ENCODE assay signal across 20 mouse cellular contexts in the genomic region with DNA sequence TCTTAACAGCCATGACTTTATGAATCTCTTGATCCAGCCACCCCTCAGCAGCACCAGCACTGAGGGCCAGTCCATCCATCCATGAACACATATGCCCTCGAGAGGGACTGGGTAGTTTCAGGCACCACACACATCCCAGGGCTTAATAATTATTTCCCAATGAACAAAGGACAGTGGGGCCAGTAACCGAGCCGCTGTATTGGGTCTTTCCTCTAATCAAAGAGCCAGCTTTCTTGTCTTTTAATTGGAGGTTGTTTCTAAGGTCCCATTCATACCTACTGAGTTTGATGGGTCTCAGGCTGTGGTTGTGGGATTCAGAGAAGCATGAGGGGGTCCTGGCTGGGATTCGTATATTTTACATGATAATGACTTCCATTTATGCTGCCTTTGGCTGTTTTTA. TPM values are rescaled to one million over a fixed set of nuclear protein-coding genes. Genes with fewer than 3 reads are reported as not detected.
DNase-seq lines count a peak whose midpoint lies in the region; ATAC-seq and TF ChIP-seq lines count a peak whose summit lies in the region.
"Had no signal": no experiment of that assay in that cellular context is flagged by ENCODE, and none has a peak within 500 bp of the region (broad histone marks: within the 10 kb centered on the region; RNA-seq: fewer than 3 reads in every experiment).

No protein-coding gene starts in this region.

- DNase-seq in embryonic facial prominence, embryonic 10.5 days (ENCODE audit: low spot score) = no peak
- DNase-seq in midbrain, embryonic 10.5 days (ENCODE audit: low spot score) = no peak
- DNase-seq in midbrain, embryonic 14.5 days = peak; percentile 41
- no peak for DNase-seq in kidney, postnatal 36 days
- no peak for DNase-seq in T-cell, adult 2 months (ENCODE audit: low spot score)
- no peak for DNase-seq in kidney, adult 2 months
- DNase-seq: cerebellum, postnatal 36 days; gastrocnemius, postnatal 10 days; heart, postnatal 36 days; kidney, adult 11 months; kidney, postnatal 25 days; left cerebral cortex, postnatal 4 days; right cerebral cortex, postnatal 4 days had no signal

- WGBS in embryonic facial prominence, embryonic 13.5 days = 58% methylated on average over 4 of the region's 4 CpGs
- 76% methylated on average over 4 of the region's 4 CpGs for WGBS in embryonic facial prominence, embryonic 10.5 days
- WGBS in midbrain, embryonic 13.5 days = 32% methylated on average over 4 of the region's 4 CpGs
- 75% methylated on average over 4 of the region's 4 CpGs for WGBS in midbrain, embryonic 10.5 days
- WGBS in midbrain, embryonic 14.5 days = 27% methylated on average over 4 of the region's 4 CpGs
- 75% methylated on average over 4 of the region's 4 CpGs for WGBS in kidney, adult 2 months

- no peak overlapping the region for H3K9ac ChIP-seq in embryonic facial prominence, embryonic 13.5 days
- no peak overlapping the region for H3K9ac ChIP-seq in midbrain, embryonic 13.5 days (replicated peaks)
- H3K9ac ChIP-seq in midbrain, embryonic 14.5 days (replicated peaks; ENCODE audit: low read length) = no peak overlapping the region
- H3K9ac ChIP-seq: liver, embryonic 12.5 days; lung, embryonic 15.5 days had no signal

- TF ChIP-seq POLR2A in kidney, adult 2 months (IDR thresholded peaks at IDR 0.05; ENCODE audit: low read depth, low read length) = no peak

- no peak overlapping the region for H3K4me3 ChIP-seq in embryonic facial prominence, embryonic 13.5 days
- no peak overlapping the region for H3K4me3 ChIP-seq in embryonic facial prominence, embryonic 10.5 days
- no peak overlapping the region for H3K4me3 ChIP-seq in midbrain, embryonic 13.5 days (replicated peaks)
- H3K4me3 ChIP-seq in midbrain, embryonic 10.5 days = no peak overlapping the region
- no peak overlapping the region for H3K4me3 ChIP-seq in midbrain, embryonic 14.5 days (replicated peaks; ENCODE audit: low read depth, low read length)
- H3K4me3 ChIP-seq in kidney, adult 2 months (ENCODE audit: insufficient read depth, low read depth, low read length) = no peak overlapping the region
- H3K4me3 ChIP-seq: heart, embryonic 10.5 days; liver, embryonic 12.5 days; lung, embryonic 15.5 days had no signal

- no peak for TF ChIP-seq CTCF in kidney, adult 2 months (conservative IDR thresholded peaks at IDR 0.05; ENCODE audit: insufficient read depth, insufficient read length, low read depth, low read length)

- no peak for ATAC-seq in embryonic facial prominence, embryonic 13.5 days (ENCODE audit: insufficient number of reproducible peaks, insufficient read depth, low FRiP score, low TSS enrichment, low read depth)
- ATAC-seq in midbrain, embryonic 13.5 days = peak; percentile 50; the same call in 1 of the 2 replicates
- ATAC-seq in midbrain, embryonic 14.5 days (ENCODE audit: low FRiP score, low TSS enrichment) = 0 out of 2 replicates have a peak, but pooled peaks have one; percentile 20
- ATAC-seq: activated CD4-positive, CD25-positive, alpha-beta regulatory T cell, adult 4 months; liver, embryonic 12.5 days had no signal

- no peaks in the 10 kb centered on the region for H3K36me3 ChIP-seq in embryonic facial prominence, embryonic 13.5 days
- H3K36me3 ChIP-seq in embryonic facial prominence, embryonic 10.5 days (replicated peaks) = no peaks in the 10 kb centered on the region
- no peaks in the 10 kb centered on the region for H3K36me3 ChIP-seq in midbrain, embryonic 13.5 days
- no peaks in the 10 kb centered on the region for H3K36me3 ChIP-seq in midbrain, embryonic 10.5 days
- H3K36me3 ChIP-seq in midbrain, embryonic 14.5 days (ENCODE audit: control insufficient read depth, insufficient read depth, low read length) = no peaks in the 10 kb centered on the region
- H3K36me3 ChIP-seq in kidney, adult 2 months (ENCODE audit: control insufficient read depth, insufficient read depth, low read length) = no peaks in the 10 kb centered on the region; the same call in 1 of the 2 replicates
- H3K36me3 ChIP-seq: heart, embryonic 10.5 days; liver, embryonic 12.5 days; lung, embryonic 15.5 days had no signal

- no peaks in the 10 kb centered on the region for H3K9me3 ChIP-seq in embryonic facial prominence, embryonic 13.5 days
- H3K9me3 ChIP-seq in embryonic facial prominence, embryonic 10.5 days = no peaks in the 10 kb centered on the region
- H3K9me3 ChIP-seq in midbrain, embryonic 13.5 days = no peaks in the 10 kb centered on the region
- no peaks in the 10 kb centered on the region for H3K9me3 ChIP-seq in midbrain, embryonic 10.5 days (replicated peaks)
- H3K9me3 ChIP-seq in midbrain, embryonic 14.5 days (ENCODE audit: control insufficient read depth, low read length) = no peaks in the 10 kb centered on the region
- H3K9me3 ChIP-seq: heart, embryonic 10.5 days; liver, embryonic 12.5 days; lung, embryonic 15.5 days had no signal

- no peak overlapping the region for H3K4me2 ChIP-seq in embryonic facial prominence, embryonic 13.5 days
- 0 out of 2 replicates have a peak overlapping the region, but pooled peaks have one; percentile 0 for H3K4me2 ChIP-seq in midbrain, embryonic 13.5 days (replicated peaks)
- no peak overlapping the region for H3K4me2 ChIP-seq in midbrain, embryonic 14.5 days (ENCODE audit: low read length)
- H3K4me2 ChIP-seq: liver, embryonic 12.5 days; lung, embryonic 15.5 days had no signal

- H3K4me1 ChIP-seq in embryonic facial prominence, embryonic 13.5 days = 0 out of 2 replicates have a peak, but pooled peaks cover 5% of the 10 kb centered on the region
- peaks cover 1% of the 10 kb centered on the region for H3K4me1 ChIP-seq in embryonic facial prominence, embryonic 10.5 days
- H3K4me1 ChIP-seq in midbrain, embryonic 13.5 days (replicated peaks) = peaks cover 15% of the 10 kb centered on the region
- H3K4me1 ChIP-seq in midbrain, embryonic 10.5 days = peaks cover 14% of the 10 kb centered on the region
- no peaks in the 10 kb centered on the region; the same call in 1 of the 2 replicates for H3K4me1 ChIP-seq in midbrain, embryonic 14.5 days (ENCODE audit: control insufficient read depth, insufficient read depth, low read length)
- H3K4me1 ChIP-seq in kidney, adult 2 months (ENCODE audit: control insufficient read depth, insufficient read depth, low read length) = no peaks in the 10 kb centered on the region
- H3K4me1 ChIP-seq: liver, embryonic 12.5 days had no signal

- H3K27ac ChIP-seq in embryonic facial prominence, embryonic 13.5 days = peak overlapping the region; percentile 28; the same call in 1 of the 2 replicates
- no peak overlapping the region for H3K27ac ChIP-seq in embryonic facial prominence, embryonic 10.5 days (replicated peaks)
- H3K27ac ChIP-seq in midbrain, embryonic 13.5 days = peak overlapping the region; percentile 44; the same call in 1 of the 2 replicates
- H3K27ac ChIP-seq in midbrain, embryonic 10.5 days (replicated peaks) = no peak overlapping the region
- H3K27ac ChIP-seq in midbrain, embryonic 14.5 days (replicated peaks; ENCODE audit: low read depth, low read length) = no peak overlapping the region
- H3K27ac ChIP-seq in kidney, adult 2 months (ENCODE audit: insufficient read depth, low read depth, low read length) = no peak overlapping the region
- H3K27ac ChIP-seq: heart, embryonic 10.5 days; liver, embryonic 12.5 days; lung, embryonic 15.5 days had no signal

- no peaks in the 10 kb centered on the region for H3K27me3 ChIP-seq in embryonic facial prominence, embryonic 13.5 days
- no peaks in the 10 kb centered on the region for H3K27me3 ChIP-seq in embryonic facial prominence, embryonic 10.5 days (replicated peaks; ENCODE audit: low read depth, poor library complexity, severe bottlenecking)
- no peaks in the 10 kb centered on the region for H3K27me3 ChIP-seq in midbrain, embryonic 13.5 days
- H3K27me3 ChIP-seq in midbrain, embryonic 10.5 days (ENCODE audit: low read depth, poor library complexity, severe bottlenecking) = 0 out of 2 replicates have a peak, but pooled peaks cover 4% of the 10 kb centered on the region
- H3K27me3 ChIP-seq in midbrain, embryonic 14.5 days (ENCODE audit: control insufficient read depth, insufficient read depth, low read length) = no peaks in the 10 kb centered on the region
- H3K27me3 ChIP-seq in kidney, adult 2 months (replicated peaks; ENCODE audit: control insufficient read depth, insufficient read depth, low read length) = no peaks in the 10 kb centered on the region
- H3K27me3 ChIP-seq: CH12.LX; liver, embryonic 12.5 days; lung, embryonic 15.5 days had no signal

RNA-seq across cellular contexts. Expression of gene Adtrp, which starts 40.2 kb away (rescaled TPM):
- polyA plus RNA-seq in embryonic facial prominence, embryonic 13.5 days (2015; fragmentation: Nextera tagmentation; extraction: Ambion mirVana) = 0.80 and 1.2 TPM in 2 replicates
- polyA plus RNA-seq in embryonic facial prominence, embryonic 10.5 days (2016; fragmentation: Nextera tagmentation; extraction: Ambion mirVana) = not detected in 2 replicates
- not detected in 2 replicates for polyA plus RNA-seq in midbrain, embryonic 13.5 days (2015; fragmentation: Nextera tagmentation; extraction: Ambion mirVana)
- polyA plus RNA-seq in midbrain, embryonic 10.5 days (2016; fragmentation: Nextera tagmentation; extraction: Ambion mirVana) = not detected in 2 replicates
- not detected in 2 replicates for polyA plus RNA-seq in midbrain, embryonic 14.5 days (2014; fragmentation: Nextera tagmentation; extraction: Ambion mirVana)
- 165 and 199 TPM in 2 replicates for polyA plus RNA-seq in kidney, adult 2 months (2012; rRNA removed)
- polyA plus RNA-seq: liver, embryonic 12.5 days had no signal

Comparison
In these comparisons a context has a peak if more than half of its experiments do, and no peak if none do; other contexts are left out.
1. H3K27ac ChIP-seq: peak in embryonic facial prominence, embryonic 13.5 days (single experiment) and midbrain, embryonic 13.5 days (single experiment); none in embryonic facial prominence, embryonic 10.5 days (single experiment), midbrain, embryonic 10.5 days (single experiment), midbrain, embryonic 14.5 days (single experiment) and kidney, adult 2 months (single experiment).
2. RNA of gene Adtrp, which starts 40.2 kb away (polyA plus RNA-seq): 165 to 199 TPM in kidney, adult 2 months; 0.80 to 1.2 TPM in embryonic facial prominence, embryonic 13.5 days, not detected in midbrain, embryonic 13.5 days, not detected in midbrain, embryonic 10.5 days, not detected in embryonic facial prominence, embryonic 10.5 days and not detected in midbrain, embryonic 14.5 days; every median in the first group is over 10 times any median in the second.